In genomic region chr12:84773476-84773875, GRCm38 (mm10) we compare ENCODE assay signal across 8 mouse cellular contexts. TPM values are rescaled to one million over a fixed set of nuclear protein-coding genes. Genes with fewer than 3 reads are reported as not detected.
DNase-seq lines count a peak whose midpoint lies in the region; ATAC-seq and TF ChIP-seq lines count a peak whose summit lies in the region.

No protein-coding gene starts in this region.

- peaks cover 17% of the 10 kb centered on the region; the same call in 1 of the 2 replicates for H3K4me1 ChIP-seq in hindbrain, postnatal 0 days (ENCODE audit: insufficient read depth, low read length)
- H3K4me1 ChIP-seq in midbrain, embryonic 14.5 days (ENCODE audit: control insufficient read depth, insufficient read depth, low read length): peaks cover 20% of the 10 kb centered on the region

- H3K4me2 ChIP-seq in hindbrain, postnatal 0 days (ENCODE audit: low read depth, low read length): peak overlapping the region; percentile 94
- peak overlapping the region; percentile 81 for H3K4me2 ChIP-seq in midbrain, embryonic 14.5 days (ENCODE audit: low read length)

- no peaks in the 10 kb centered on the region for H3K27me3 ChIP-seq in hindbrain, postnatal 0 days (ENCODE audit: insufficient read depth, low read length)
- H3K27me3 ChIP-seq in midbrain, embryonic 14.5 days (ENCODE audit: control insufficient read depth, insufficient read depth, low read length): no peaks in the 10 kb centered on the region

- no peak for ATAC-seq in hindbrain, postnatal 0 days
- ATAC-seq in midbrain, embryonic 14.5 days (ENCODE audit: low FRiP score, low TSS enrichment): no peak; the same call in 1 of the 2 replicates
- no peak for ATAC-seq in CD4-positive, CD25-positive, alpha-beta regulatory T cell, adult 4 months
- no peak for ATAC-seq in activated CD4-positive, CD25-positive, alpha-beta regulatory T cell, adult 4 months

- WGBS in hindbrain, postnatal 0 days: under 1% methylated on average over 20 of the region's 20 CpGs
- under 1% methylated on average over 20 of the region's 20 CpGs for WGBS in midbrain, embryonic 14.5 days

- TF ChIP-seq CTCF in hindbrain, postnatal 0 days (IDR thresholded peaks at IDR 0.05; ENCODE audit: low read depth): no peak

- peak overlapping the region; percentile 79 for H3K4me3 ChIP-seq in hindbrain, postnatal 0 days (ENCODE audit: low read length)
- H3K4me3 ChIP-seq in midbrain, embryonic 14.5 days (replicated peaks; ENCODE audit: low read depth, low read length): peak overlapping the region; percentile 79

- no peaks in the 10 kb centered on the region for H3K36me3 ChIP-seq in hindbrain, postnatal 0 days (ENCODE audit: insufficient read depth, low read length)
- peaks cover 6% of the 10 kb centered on the region; the same call in 1 of the 2 replicates for H3K36me3 ChIP-seq in midbrain, embryonic 14.5 days (ENCODE audit: control insufficient read depth, insufficient read depth, low read length)

- peak overlapping the region; percentile 81 for H3K27ac ChIP-seq in hindbrain, postnatal 0 days
- peak overlapping the region; percentile 85 for H3K27ac ChIP-seq in midbrain, embryonic 14.5 days (replicated peaks; ENCODE audit: low read depth, low read length)

- peak; percentile 14 for DNase-seq in embryo, embryonic 10 days (ENCODE audit: low spot score)
- no peak for DNase-seq in embryo, embryonic 10.5 days (ENCODE audit: low spot score)
- DNase-seq in right cerebral cortex, postnatal 4 days: peak; percentile 19
- DNase-seq in right cerebral cortex, adult 2 months (ENCODE audit: low spot score in 2 of 2): no peak
- DNase-seq in hindbrain, postnatal 0 days (ENCODE audit: low spot score): peak; percentile 14
- DNase-seq in midbrain, embryonic 14.5 days: no peak

- H3K9ac ChIP-seq in hindbrain, postnatal 0 days (replicated peaks; ENCODE audit: low read length): peak overlapping the region; percentile 76
- peak overlapping the region; percentile 74 for H3K9ac ChIP-seq in midbrain, embryonic 14.5 days (replicated peaks; ENCODE audit: low read length)

- H3K9me3 ChIP-seq in hindbrain, postnatal 0 days (ENCODE audit: low read length): no peaks in the 10 kb centered on the region
- H3K9me3 ChIP-seq in midbrain, embryonic 14.5 days (ENCODE audit: control insufficient read depth, low read length): no peaks in the 10 kb centered on the region

RNA-seq across cellular contexts. Expression of gene Isca2, which starts 0.4 kb away (rescaled TPM):
- total RNA-seq in hindbrain, postnatal 0 days (2014; rRNA removed): 61.1 and 102 TPM in 2 replicates
- 133 and 138 TPM in 2 replicates for polyA plus RNA-seq in hindbrain, postnatal 0 days (2015; fragmentation: Nextera tagmentation; extraction: Ambion mirVana)
- polyA plus RNA-seq in midbrain, embryonic 14.5 days (2014; fragmentation: Nextera tagmentation; extraction: Ambion mirVana): 133 and 146 TPM in 2 replicates
- polyA plus RNA-seq in CD4-positive, CD25-positive, alpha-beta regulatory T cell, adult 4 months (2017; shearing (Covaris generic)): 100 to 1,000 TPM; 107 to 156 TPM
- polyA plus RNA-seq in activated CD4-positive, CD25-positive, alpha-beta regulatory T cell, adult 4 months (2017; shearing (Covaris generic)): 100 to 1,000 TPM in 1 of 2 experiments, 10 to 100 TPM in 1; 96.4 to 138 TPM

RNA-seq across cellular contexts. Expression of gene Npc2, which starts 0.5 kb away (rescaled TPM):
- total RNA-seq in hindbrain, postnatal 0 days (2014; rRNA removed): 39.2 and 39.5 TPM in 2 replicates
- polyA plus RNA-seq in hindbrain, postnatal 0 days (2015; fragmentation: Nextera tagmentation; extraction: Ambion mirVana): 55.4 and 57.5 TPM in 2 replicates
- 56.2 and 61.0 TPM in 2 replicates for polyA plus RNA-seq in midbrain, embryonic 14.5 days (2014; fragmentation: Nextera tagmentation; extraction: Ambion mirVana)
- 100 to 1,000 TPM; 184 to 230 TPM for polyA plus RNA-seq in CD4-positive, CD25-positive, alpha-beta regulatory T cell, adult 4 months (2017; shearing (Covaris generic))
- 100 to 1,000 TPM; 151 to 166 TPM for polyA plus RNA-seq in activated CD4-positive, CD25-positive, alpha-beta regulatory T cell, adult 4 months (2017; shearing (Covaris generic))

Comparison
In these comparisons a context has a peak if more than half of its experiments do, and no peak if none do; other contexts are left out.
1. DNase-seq: peak in embryo, embryonic 10 days (single experiment), right cerebral cortex, postnatal 4 days (single experiment) and hindbrain, postnatal 0 days (single experiment); none in embryo, embryonic 10.5 days (single experiment), right cerebral cortex, adult 2 months (0 of 2) and midbrain, embryonic 14.5 days (single experiment).